Mouse (Mus musculus) ES-E14 (cell line): ENCODE measurements around the gene Primpol.
"Not testable (repeated sequence)": the region's sequence is repeated elsewhere in the genome, so short reads cannot be mapped to it uniquely, and the experiment has no call there.

ENCODE experiments used
- HCFC1 ChIP-seq: IDR thresholded peaks from 2 replicates; pipeline ENCODE4 v1.6.1; 2012; ENCODE audit warnings: low read length, inconsistent platforms, borderline replicate concordance; ENCODE audit not compliant: insufficient read depth
- MAFK ChIP-seq: IDR thresholded peaks from 2 replicates; pipeline ENCODE4 v1.6.1; 2014; ENCODE audit warnings: mild to moderate bottlenecking, low read depth, low read length, inconsistent platforms; ENCODE audit not compliant: insufficient read depth
- ZC3H11A ChIP-seq: IDR thresholded peaks from 2 replicates; pipeline ENCODE4 v1.6.1; 2012; ENCODE audit warnings: low read depth, mild to moderate bottlenecking, inconsistent platforms, low read length, borderline replicate concordance
- ZNF384 ChIP-seq: IDR thresholded peaks from 2 replicates; pipeline ENCODE4 v1.6.1; 2012; ENCODE audit warnings: low read depth, low read length, inconsistent platforms

GRCm38 (mm10) chr8:46584328-46584727 lies 32.7 kb downstream of the Primpol start:
- TF ChIP-seq ZNF384, ZC3H11A, HCFC1, MAFK: not testable (repeated sequence)
